Comparison of ENCODE assay signal across 9 mouse cellular contexts in the genomic region with DNA sequence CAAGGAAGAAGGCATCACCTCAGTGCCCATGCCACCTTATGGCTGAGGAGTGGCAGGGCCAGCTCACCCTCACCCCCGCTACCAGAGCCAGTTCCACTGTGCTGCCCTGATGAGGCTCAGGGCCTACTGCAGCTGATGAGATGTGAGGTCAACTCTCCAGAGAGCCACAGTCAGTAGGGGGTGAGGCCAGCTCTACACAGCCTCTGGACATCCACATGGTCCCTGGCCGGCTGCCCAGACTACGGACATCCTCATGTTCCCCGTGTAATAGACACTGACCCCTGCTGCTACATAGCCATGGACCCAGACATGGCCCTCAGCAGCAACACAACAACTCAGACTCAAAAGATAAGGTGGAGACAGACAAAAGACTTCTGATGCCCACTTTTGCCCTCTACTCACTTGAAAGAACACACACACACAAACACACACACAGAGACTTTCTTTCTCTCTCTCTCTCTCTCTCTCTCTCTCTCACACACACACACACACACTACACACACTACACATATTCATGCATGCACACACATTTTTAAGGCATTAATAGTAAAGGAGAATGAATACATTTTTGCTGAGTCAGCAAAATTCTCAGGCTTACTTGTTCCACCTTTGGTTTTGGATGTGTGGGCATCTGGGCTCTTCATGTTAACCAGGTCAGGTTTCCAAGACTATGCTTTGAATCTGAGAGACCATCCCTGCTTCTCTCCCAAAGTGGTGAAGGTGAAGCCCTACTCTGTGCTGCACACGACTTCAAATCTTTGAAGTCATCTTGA.
DNase-seq lines count a peak whose midpoint lies in the region; ATAC-seq and TF ChIP-seq lines count a peak whose summit lies in the region.
"Had no signal": no experiment of that assay in that cellular context is flagged by ENCODE, and none has a peak within 500 bp of the region (broad histone marks: within the 10 kb centered on the region; RNA-seq: fewer than 3 reads in every experiment).

No protein-coding gene starts in this region.

- DNase-seq in kidney, adult 2 months = peak; percentile 44
- DNase-seq in adrenal gland, postnatal 36 days = peak; percentile 20 to 46
- peak; percentile 56 to 60 for DNase-seq in heart, postnatal 14 days
- peak; percentile 37 for DNase-seq in lung, postnatal 14 days
- DNase-seq in spleen, postnatal 14 days (ENCODE audit: low spot score in 2 of 2) = no peak
- DNase-seq: right cerebral cortex, postnatal 25 days had no signal

- no peaks in the 10 kb centered on the region for H3K27me3 ChIP-seq in kidney, adult 2 months (replicated peaks; ENCODE audit: control insufficient read depth, insufficient read depth, low read length)
- no peaks in the 10 kb centered on the region for H3K27me3 ChIP-seq in kidney, embryonic 14.5 days (ENCODE audit: control insufficient read depth, insufficient read depth, low read length)
- H3K27me3 ChIP-seq in forebrain, embryonic 16.5 days (replicated peaks; ENCODE audit: control insufficient read depth, insufficient read depth, low read length) = no peaks in the 10 kb centered on the region

- no peak for ATAC-seq in kidney, embryonic 14.5 days (ENCODE audit: low FRiP score, low TSS enrichment)
- ATAC-seq in forebrain, embryonic 16.5 days = no peak
- ATAC-seq: intestine, embryonic 16.5 days had no signal

- no peaks in the 10 kb centered on the region for H3K9me3 ChIP-seq in kidney, embryonic 14.5 days (ENCODE audit: control insufficient read depth, low read length)
- no peaks in the 10 kb centered on the region for H3K9me3 ChIP-seq in forebrain, embryonic 16.5 days (ENCODE audit: control insufficient read depth, low read length)

- intact Hi-C loops in heart, postnatal 14 days (cut with DNase I) = no loop called here

- no peaks in the 10 kb centered on the region for H3K36me3 ChIP-seq in kidney, adult 2 months (ENCODE audit: control insufficient read depth, insufficient read depth, low read length)
- no peaks in the 10 kb centered on the region for H3K36me3 ChIP-seq in kidney, embryonic 14.5 days (ENCODE audit: control insufficient read depth, insufficient read depth, low read length)
- H3K36me3 ChIP-seq in forebrain, embryonic 16.5 days (ENCODE audit: control insufficient read depth, insufficient read depth) = no peaks in the 10 kb centered on the region

- no peak overlapping the region for H3K9ac ChIP-seq in kidney, embryonic 14.5 days (ENCODE audit: low read depth, low read length)
- H3K9ac ChIP-seq in forebrain, embryonic 16.5 days (replicated peaks; ENCODE audit: low read depth, low read length) = no peak overlapping the region

- H3K27ac ChIP-seq in kidney, adult 2 months (ENCODE audit: insufficient read depth, low read depth, low read length) = no peak overlapping the region
- H3K27ac ChIP-seq in kidney, embryonic 14.5 days (ENCODE audit: low read depth, low read length) = no peak overlapping the region
- no peak overlapping the region for H3K27ac ChIP-seq in forebrain, embryonic 16.5 days (ENCODE audit: low read length)

- WGBS in kidney, adult 2 months = 78% methylated on average over 5 of the region's 5 CpGs
- WGBS in kidney, embryonic 14.5 days = 86% methylated on average over 5 of the region's 5 CpGs
- 91% methylated on average over 5 of the region's 5 CpGs for WGBS in forebrain, embryonic 16.5 days

- H3K4me2 ChIP-seq in kidney, embryonic 14.5 days (replicated peaks; ENCODE audit: low read depth, low read length) = no peak overlapping the region
- H3K4me2 ChIP-seq in forebrain, embryonic 16.5 days (ENCODE audit: low read length) = no peak overlapping the region

- no peak overlapping the region for H3K4me3 ChIP-seq in kidney, adult 2 months (ENCODE audit: insufficient read depth, low read depth, low read length)
- H3K4me3 ChIP-seq in kidney, embryonic 14.5 days (ENCODE audit: low read length) = no peak overlapping the region
- H3K4me3 ChIP-seq in forebrain, embryonic 16.5 days (replicated peaks; ENCODE audit: low read length) = no peak overlapping the region

- no peak for TF ChIP-seq POLR2A in kidney, adult 2 months (IDR thresholded peaks at IDR 0.05; ENCODE audit: low read depth, low read length)

- H3K4me1 ChIP-seq in kidney, adult 2 months (ENCODE audit: control insufficient read depth, insufficient read depth, low read length) = 0 out of 2 replicates have a peak, but pooled peaks cover 3% of the 10 kb centered on the region
- H3K4me1 ChIP-seq in kidney, embryonic 14.5 days (ENCODE audit: control insufficient read depth, insufficient read depth, low read length) = no peaks in the 10 kb centered on the region
- no peaks in the 10 kb centered on the region; the same call in 1 of the 2 replicates for H3K4me1 ChIP-seq in forebrain, embryonic 16.5 days (replicated peaks; ENCODE audit: control insufficient read depth, insufficient read depth, low read length)

- TF ChIP-seq CTCF in kidney, adult 2 months (conservative IDR thresholded peaks at IDR 0.05; ENCODE audit: insufficient read depth, insufficient read length, low read depth, low read length) = no peak

Comparison
In these comparisons a context has a peak if more than half of its experiments do, and no peak if none do; other contexts are left out.
1. DNase-seq: peak in kidney, adult 2 months (single experiment), adrenal gland, postnatal 36 days (2 of 2), heart, postnatal 14 days (2 of 2) and lung, postnatal 14 days (single experiment); none in spleen, postnatal 14 days (0 of 2).